Mouse (Mus musculus) induced T-regulatory cell, adult 2 months (primary cell): ENCODE measurements at regions not wholly inside any gene's neighbourhood (a gene's known extent, or its start where the extent isn't known, plus 50 kb on each side); places are given as distances from the start of the nearest gene placed in this dataset.
A peak's percentile ranks its signal among the peaks of the same experiment; 100 is the strongest.

Experiments
- DNase-seq: peaks from one replicate; pipeline ENCODE4 v3.0.0-alpha.2; 2012; ENCODE audit warnings: low read depth

- DNase-seq = peak; percentile 1
Measured at GRCm38 (mm10) chr2:154076271-154076670, 53.9 kb upstream of the Bpifa3 start.
